Comparison of ENCODE assay signal across 8 mouse cellular contexts in the genomic region with DNA sequence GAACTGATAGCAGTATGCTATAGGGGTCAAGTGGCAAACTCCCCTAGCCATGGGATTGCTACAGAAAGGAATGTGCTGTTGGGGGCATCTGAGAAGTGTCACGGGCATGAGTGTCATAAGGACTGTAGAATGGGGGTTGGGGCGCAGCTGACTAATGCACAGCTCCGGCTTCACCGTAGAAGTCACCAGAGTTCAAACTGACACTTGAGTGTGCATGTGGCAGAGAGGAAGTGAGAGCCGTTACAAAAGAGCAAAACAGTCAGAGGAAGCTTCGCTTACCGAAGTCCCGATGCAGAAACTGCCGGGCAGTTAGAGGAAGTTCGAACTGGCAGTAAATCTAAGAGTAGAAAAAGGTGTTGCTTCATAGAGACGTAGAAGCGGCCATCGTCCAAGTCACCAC. TPM values are rescaled to one million over a fixed set of nuclear protein-coding genes. Genes with fewer than 3 reads are reported as not detected.
DNase-seq lines count a peak whose midpoint lies in the region; ATAC-seq lines count a peak whose summit lies in the region.

No protein-coding gene starts in this region.

- H3K27ac ChIP-seq in heart, embryonic 15.5 days, result no peak overlapping the region; the same call in 1 of the 2 replicates
- peak overlapping the region; percentile 39; the same call in 1 of the 2 replicates for H3K27ac ChIP-seq in lung, embryonic 16.5 days (ENCODE audit: low read length)
- no peak overlapping the region for H3K27ac ChIP-seq in neural tube, embryonic 15.5 days (replicated peaks)

- H3K9me3 ChIP-seq in heart, embryonic 15.5 days (replicated peaks), result no peaks in the 10 kb centered on the region
- H3K9me3 ChIP-seq in lung, embryonic 16.5 days (ENCODE audit: control insufficient read depth, low read length), result no peaks in the 10 kb centered on the region
- no peaks in the 10 kb centered on the region for H3K9me3 ChIP-seq in neural tube, embryonic 15.5 days (replicated peaks)

- H3K4me3 ChIP-seq in heart, embryonic 15.5 days, result no peak overlapping the region
- no peak overlapping the region for H3K4me3 ChIP-seq in lung, embryonic 16.5 days (ENCODE audit: low read length)
- H3K4me3 ChIP-seq in neural tube, embryonic 15.5 days (replicated peaks), result no peak overlapping the region

- H3K9ac ChIP-seq in heart, embryonic 15.5 days, result no peak overlapping the region
- no peak overlapping the region; the same call in 1 of the 2 replicates for H3K9ac ChIP-seq in lung, embryonic 16.5 days (ENCODE audit: low read length)
- H3K9ac ChIP-seq in neural tube, embryonic 15.5 days (replicated peaks), result no peak overlapping the region

- H3K4me2 ChIP-seq in heart, embryonic 15.5 days, result peak overlapping the region; percentile 8; the same call in 1 of the 2 replicates
- peak overlapping the region; percentile 38 for H3K4me2 ChIP-seq in lung, embryonic 16.5 days (ENCODE audit: low read depth, low read length)
- no peak overlapping the region for H3K4me2 ChIP-seq in neural tube, embryonic 15.5 days

- H3K36me3 ChIP-seq in heart, embryonic 15.5 days, result no peaks in the 10 kb centered on the region
- H3K36me3 ChIP-seq in lung, embryonic 16.5 days (ENCODE audit: control insufficient read depth, insufficient read depth, low read length), result no peaks in the 10 kb centered on the region
- H3K36me3 ChIP-seq in neural tube, embryonic 15.5 days, result no peaks in the 10 kb centered on the region

- H3K4me1 ChIP-seq in heart, embryonic 15.5 days (replicated peaks), result peaks cover 5% of the 10 kb centered on the region; the same call in 1 of the 2 replicates
- peaks cover 13% of the 10 kb centered on the region for H3K4me1 ChIP-seq in lung, embryonic 16.5 days (replicated peaks; ENCODE audit: control insufficient read depth, insufficient read depth, low read length)
- H3K4me1 ChIP-seq in neural tube, embryonic 15.5 days, result no peaks in the 10 kb centered on the region

- no peaks in the 10 kb centered on the region for H3K27me3 ChIP-seq in heart, embryonic 15.5 days
- H3K27me3 ChIP-seq in lung, embryonic 16.5 days (ENCODE audit: control insufficient read depth, insufficient read depth, low read depth, low read length), result no peaks in the 10 kb centered on the region
- no peaks in the 10 kb centered on the region for H3K27me3 ChIP-seq in neural tube, embryonic 15.5 days (replicated peaks)

- intact Hi-C loops in left cerebral cortex, postnatal 36 days (cut with DNase I), result loop anchor here (5.0 to 10.0 kb wide), 2 partner anchors 197 to 449 kb away; no protein-coding TSS in a partner anchor

- no peak; the same call in 1 of the 2 replicates for ATAC-seq in heart, embryonic 15.5 days (replicated peaks; ENCODE audit: insufficient number of reproducible peaks, insufficient read depth, low FRiP score, low read depth)
- ATAC-seq in lung, embryonic 16.5 days (ENCODE audit: low read depth), result peak; percentile 68
- no peak for ATAC-seq in neural tube, embryonic 15.5 days (ENCODE audit: low FRiP score)

- WGBS in heart, embryonic 15.5 days, result 32% methylated on average over 13 of the region's 13 CpGs
- WGBS in lung, embryonic 16.5 days, result 30% methylated on average over 13 of the region's 13 CpGs
- WGBS in neural tube, embryonic 15.5 days, result 84% methylated on average over 13 of the region's 13 CpGs

- DNase-seq in left cerebral cortex, adult 11 months (ENCODE audit: low spot score), result peak; percentile 21
- no peak for DNase-seq in left cerebral cortex, postnatal 36 days (ENCODE audit: low spot score in 2 of 2)
- DNase-seq in telencephalon, adult 2 months (ENCODE audit: low read depth, low spot score), result peak; percentile 32
- DNase-seq in layer of hippocampus, adult 18-20 months (ENCODE audit: low spot score in 2 of 2), result no peak
- DNase-seq in testis, postnatal 14 days (ENCODE audit: low spot score), result no peak

RNA-seq across cellular contexts. Expression of a gene that starts 20.6 kb away (rescaled TPM):
- total RNA-seq in left cerebral cortex, postnatal 36 days (2021), result under 1 TPM; 0.44 to 0.54 TPM
- polyA plus RNA-seq in heart, embryonic 15.5 days (2015; fragmentation: Nextera tagmentation; extraction: Ambion mirVana), result 0.38 TPM in 1 of 2 replicates, not detected in the other
- 0.14 and 0.19 TPM in 2 replicates for polyA plus RNA-seq in lung, embryonic 16.5 days (2015; fragmentation: Nextera tagmentation; extraction: Ambion mirVana)
- polyA plus RNA-seq in neural tube, embryonic 15.5 days (2015; fragmentation: Nextera tagmentation; extraction: Ambion mirVana), result 1.2 and 1.6 TPM in 2 replicates
- under 1 TPM; 0.15 to 0.20 TPM for total RNA-seq in layer of hippocampus, adult 18-20 months (2021)

Comparison
In these comparisons a context has a peak if more than half of its experiments do, and no peak if none do; other contexts are left out.
1. DNase-seq: peak in left cerebral cortex, adult 11 months (single experiment) and telencephalon, adult 2 months (single experiment); none in left cerebral cortex, postnatal 36 days (0 of 2), layer of hippocampus, adult 18-20 months (0 of 2) and testis, postnatal 14 days (single experiment).